Mouse (Mus musculus): Measurements from ENCODE around the gene Col4a1.

DNA sequence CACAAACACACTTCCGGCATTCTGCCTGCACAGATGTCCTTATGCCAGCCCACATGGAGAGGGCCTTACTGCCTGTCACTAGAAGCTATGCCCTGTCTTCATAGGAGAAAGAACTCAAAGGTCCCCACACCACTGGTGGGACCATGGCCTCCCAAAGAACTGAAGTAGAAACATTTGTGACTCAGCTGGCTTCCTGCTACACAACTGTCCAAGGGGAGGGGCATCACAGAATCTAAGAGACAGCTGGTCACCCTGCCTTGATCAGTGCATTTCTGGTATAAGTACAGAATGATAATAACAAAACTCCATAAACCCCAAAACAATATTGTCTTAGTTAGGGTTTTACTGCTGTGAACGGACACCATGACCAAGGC lies 156.3 kb downstream of the Col4a1 start:
- TF ChIP-seq GATA1 (IDR thresholded peaks at IDR 0.05; ENCODE audit: low read length) = no peak
- TF ChIP-seq TAL1 (IDR thresholded peaks at IDR 0.05; ENCODE audit: low read length) = no peak

All from erythroblast, embryonic 14.5 days (primary cell).